Mouse (Mus musculus) adrenal gland (tissue): ENCODE results near the gene Gm20594.

Source experiments
- intact Hi-C: fragments of 180-260 bp; cut with DNase I; formaldehyde crosslinking; loops from one replicate; pipeline ENCODE4 v1.15.1; 2025
- long read RNA-seq, 2 experiments: library from polyadenylated mRNA; unstranded; transcript quantifications; one replicate each; pipeline ENCODE4 v2.0.0; 2020; ENCODE audit warnings: borderline replicate concordance in 1 of 2; ENCODE audit not compliant: insufficient replicate concordance in 1 of 2

The Gm20594 gene
- long read RNA-seq, experiment 1: 0 reads
- long read RNA-seq, experiment 2: 0 reads

- intact Hi-C loops: no loop called here
These were observed at the start of gene Gm20594 for GRCm38 (mm10) chr6:79817616-79818015. TSS of gene Gm20594 (plus strand) at chr6:79817916.

- intact Hi-C loops: no loop called here
These were observed 398 bp downstream of the Gm20594 start for GRCm38 (mm10) chr6:79818114-79818513.

GRCm38 (mm10) chr6:79833845-79834244, 16.1 kb downstream of the Gm20594 start:
- intact Hi-C loops: no loop called here

- intact Hi-C loops: no loop called here
These were observed 29.1 kb downstream of the Gm20594 start for GRCm38 (mm10) chr6:79846829-79847228.
